Mouse (Mus musculus) cerebellum, adult 2 months (tissue): ENCODE measurements at regions not wholly inside any gene's neighbourhood (a gene's known extent, or its start where the extent isn't known, plus 50 kb on each side); places are given as distances from the start of the nearest gene placed in this dataset.

Experiments
- CTCF ChIP-seq: fragments of 200-500 bp; IDR thresholded peaks from 2 replicates; pipeline ENCODE4 v1.5.1; 2011; ENCODE audit warnings: low read depth, mild to moderate bottlenecking, control low read depth, low read length, moderate library complexity, borderline replicate concordance; ENCODE audit not compliant: insufficient read depth
- POLR2A ChIP-seq: fragments of 200-500 bp; IDR thresholded peaks from 2 replicates; pipeline ENCODE4 v1.6.1; 2011; ENCODE audit warnings: low read length, control low read depth, borderline replicate concordance; ENCODE audit not compliant: insufficient read depth

DNA sequence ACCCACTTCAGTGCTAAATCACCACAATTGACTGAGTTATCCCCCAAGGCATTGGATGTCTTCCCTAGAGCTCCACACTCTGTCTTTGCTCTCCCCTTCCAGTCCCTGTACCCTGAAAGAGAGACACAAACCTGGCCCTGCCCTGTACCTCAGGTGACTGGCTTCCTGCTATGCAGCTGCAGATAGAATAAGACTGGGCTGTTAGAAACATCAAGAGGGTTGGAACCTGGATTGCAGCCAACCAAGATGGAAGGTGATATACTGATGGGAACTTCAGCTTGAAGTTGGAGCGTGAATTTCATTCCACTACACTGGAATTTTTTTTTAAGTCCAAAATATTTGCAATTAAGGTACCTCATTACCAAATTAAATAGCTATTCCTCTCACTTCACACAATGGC is 379.0 kb upstream of the Mgmt start:
- TF ChIP-seq POLR2A (no peak), CTCF (no peak)
